Mouse (Mus musculus): ENCODE results near the gene Dock4. TPM values are rescaled to one million over a fixed set of nuclear protein-coding genes. Genes with fewer than 3 reads are reported as not detected.

The Dock4 gene
- polyA plus RNA-seq (2016; fragmentation: Nextera tagmentation; extraction: Ambion mirVana), result 2.2 and 2.6 TPM in 2 replicates

GRCm38 (mm10) chr12:40445648-40446449 lies at the start of gene Dock4, which contains the start of gene Zfp277:
Gene Dock4, plus strand, starts transcription at chr12:40445952.
Gene Zfp277, minus strand, starts transcription at chr12:40445902.
- H3K9ac ChIP-seq, result peak within 1 kb of the TSS; percentile 70
- peaks cover 17% of the 10 kb centered on the region for H3K4me1 ChIP-seq
- peak within 1 kb of the TSS; percentile 80 for H3K4me3 ChIP-seq
- H3K27me3 ChIP-seq (replicated peaks), result peaks cover 36% of the 10 kb centered on the region
- no peaks in the 10 kb centered on the region for H3K9me3 ChIP-seq (replicated peaks)
- under 1% methylated on average over 80 of the region's 80 CpGs for WGBS (ENCODE audit: insufficient replicate concordance)
- H3K36me3 ChIP-seq, result no peaks in the 10 kb centered on the region
- peak within 1 kb of the TSS; percentile 97 for H3K4me2 ChIP-seq
- no peak within 1 kb of the TSS; the same call in 1 of the 2 replicates for H3K27ac ChIP-seq
- ATAC-seq, result peak; percentile 98

DNA sequence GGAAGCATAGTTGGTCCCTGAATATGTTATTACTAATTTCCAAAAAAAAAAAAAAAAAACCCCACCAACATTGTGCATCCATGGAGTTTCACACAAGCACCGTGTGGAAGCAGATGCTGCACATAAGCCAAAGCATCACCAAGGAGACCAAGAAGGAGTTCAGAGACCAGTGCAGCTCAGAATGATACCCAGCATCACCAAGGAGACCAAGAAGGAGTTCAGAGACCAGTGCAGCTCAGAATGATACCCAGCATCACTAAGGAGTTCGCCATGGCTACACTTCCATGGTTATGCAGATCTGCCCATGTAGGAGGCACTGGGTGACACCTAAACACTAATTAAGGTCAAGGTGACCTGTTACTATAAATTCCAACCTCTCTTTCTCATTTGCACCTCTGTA lies 46.8 kb upstream of the Dock4 start:
- H3K27ac ChIP-seq, result no peak overlapping the region
- H3K9ac ChIP-seq, result no peak overlapping the region
- no peaks in the 10 kb centered on the region for H3K27me3 ChIP-seq (replicated peaks)
- no peaks in the 10 kb centered on the region for H3K9me3 ChIP-seq (replicated peaks)
- no peak for ATAC-seq
- no peak overlapping the region for H3K4me3 ChIP-seq
- H3K4me2 ChIP-seq, result no peak overlapping the region
- H3K4me1 ChIP-seq, result no peaks in the 10 kb centered on the region
- peaks cover 6% of the 10 kb centered on the region; the same call in 1 of the 2 replicates for H3K36me3 ChIP-seq
- 86% methylated on average over 2 of the region's 2 CpGs for WGBS (ENCODE audit: insufficient replicate concordance)

DNA sequence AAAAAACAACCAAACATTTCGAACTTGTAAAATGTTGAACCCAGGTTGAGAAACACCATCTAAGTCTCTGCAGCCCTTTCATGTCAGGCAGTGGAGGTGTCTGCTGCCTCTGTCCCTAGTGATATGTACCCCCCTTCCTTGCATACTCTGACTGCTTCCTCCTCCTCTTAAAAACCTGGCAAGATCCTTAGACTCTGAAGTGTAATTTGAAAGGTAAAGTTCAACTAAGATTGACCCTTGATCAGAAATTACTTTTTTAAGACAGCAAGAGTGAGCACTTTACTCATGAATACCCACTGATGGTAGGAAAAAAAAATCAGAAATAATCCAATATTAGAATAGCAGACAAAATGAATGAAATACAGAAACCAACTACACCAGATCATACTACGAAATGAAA lies 46.4 kb upstream of the Dock4 start:
- H3K4me2 ChIP-seq, result no peak overlapping the region
- H3K4me3 ChIP-seq, result no peak overlapping the region
- no peak for ATAC-seq
- H3K36me3 ChIP-seq, result peaks cover 6% of the 10 kb centered on the region; the same call in 1 of the 2 replicates
- H3K27me3 ChIP-seq (replicated peaks), result no peaks in the 10 kb centered on the region
- no peaks in the 10 kb centered on the region for H3K4me1 ChIP-seq
- H3K27ac ChIP-seq, result no peak overlapping the region
- H3K9ac ChIP-seq, result no peak overlapping the region
- H3K9me3 ChIP-seq (replicated peaks), result no peaks in the 10 kb centered on the region
- WGBS (ENCODE audit: insufficient replicate concordance), result 79% methylated on average over 2 of the region's 2 CpGs

- H3K36me3 ChIP-seq, result peaks cover 6% of the 10 kb centered on the region; the same call in 1 of the 2 replicates
- ATAC-seq, result no peak
- H3K4me1 ChIP-seq, result no peaks in the 10 kb centered on the region
- H3K27ac ChIP-seq, result no peak overlapping the region
- H3K4me3 ChIP-seq, result no peak overlapping the region
- H3K9ac ChIP-seq, result no peak overlapping the region
- 82% methylated on average over 10 of the region's 10 CpGs for WGBS (ENCODE audit: insufficient replicate concordance)
- no peaks in the 10 kb centered on the region for H3K9me3 ChIP-seq (replicated peaks)
- no peaks in the 10 kb centered on the region for H3K27me3 ChIP-seq (replicated peaks)
- no peak overlapping the region for H3K4me2 ChIP-seq
These were observed 45.9 kb upstream of the Dock4 start for GRCm38 (mm10) chr12:40399812-40400211.

GRCm38 (mm10) chr12:40414682-40415311 lies 31.0 kb upstream of the Dock4 start:
- Histone ChIP-seq H3K4me1 (no peaks in the 10 kb centered on the region), H3K27me3 (replicated peaks) (no peaks in the 10 kb centered on the region), H3K9me3 (replicated peaks) (no peaks in the 10 kb centered on the region), H3K36me3 (no peaks in the 10 kb centered on the region), H3K9ac (no peak overlapping the region), H3K4me2 (no peak overlapping the region), H3K4me3 (no peak overlapping the region), H3K27ac (no peak overlapping the region)
- ATAC-seq, result no peak
- WGBS (ENCODE audit: insufficient replicate concordance), result 71% methylated on average over 5 of the region's 5 CpGs

DNA sequence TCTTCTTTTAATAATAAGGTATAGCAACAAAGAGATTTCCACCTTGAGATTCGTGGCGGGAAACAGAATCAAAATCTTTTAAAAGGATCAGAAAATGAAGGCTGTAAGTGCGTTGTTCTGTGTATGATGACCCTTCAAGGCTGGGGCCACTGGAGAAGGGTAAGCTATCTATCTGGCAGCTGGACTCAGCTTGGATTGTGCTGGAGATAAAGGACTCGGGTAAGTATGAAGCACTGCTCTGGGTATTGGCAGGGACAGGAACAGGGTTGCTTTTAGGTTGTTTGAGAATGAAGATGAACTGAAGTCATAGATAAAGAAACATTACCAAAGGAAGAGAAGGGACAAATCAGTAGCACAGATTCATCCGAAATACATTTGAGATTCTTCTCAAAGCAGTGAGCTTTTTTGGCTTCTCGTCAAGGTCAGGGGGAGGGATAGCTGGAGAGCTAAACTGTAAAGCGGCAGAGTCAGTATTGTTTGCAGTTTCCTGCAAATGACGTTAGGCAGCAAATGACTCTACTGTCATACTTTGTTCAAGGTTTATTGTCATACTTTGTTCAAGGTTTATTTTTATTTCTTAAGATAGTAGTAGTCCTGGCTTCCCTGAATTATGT lies 30.3 kb upstream of the Dock4 start:
- Histone ChIP-seq H3K4me2 (no peak overlapping the region), H3K4me3 (no peak overlapping the region), H3K27me3 (replicated peaks) (no peaks in the 10 kb centered on the region), H3K36me3 (no peaks in the 10 kb centered on the region), H3K9ac (no peak overlapping the region), H3K4me1 (no peaks in the 10 kb centered on the region), H3K9me3 (replicated peaks) (no peaks in the 10 kb centered on the region), H3K27ac (no peak overlapping the region)
- ATAC-seq, result no peak
- 66% methylated on average over 8 of the region's 8 CpGs for WGBS (ENCODE audit: insufficient replicate concordance)

GRCm38 (mm10) chr12:40417257-40417656 lies 28.5 kb upstream of the Dock4 start:
- H3K9me3 ChIP-seq (replicated peaks), result no peaks in the 10 kb centered on the region
- H3K9ac ChIP-seq, result no peak overlapping the region
- ATAC-seq, result no peak
- no peaks in the 10 kb centered on the region for H3K4me1 ChIP-seq
- no peak overlapping the region for H3K4me2 ChIP-seq
- 61% methylated on average over 4 of the region's 4 CpGs for WGBS (ENCODE audit: insufficient replicate concordance)
- no peak overlapping the region for H3K4me3 ChIP-seq
- H3K27ac ChIP-seq, result no peak overlapping the region
- no peaks in the 10 kb centered on the region for H3K36me3 ChIP-seq
- no peaks in the 10 kb centered on the region for H3K27me3 ChIP-seq (replicated peaks)

DNA sequence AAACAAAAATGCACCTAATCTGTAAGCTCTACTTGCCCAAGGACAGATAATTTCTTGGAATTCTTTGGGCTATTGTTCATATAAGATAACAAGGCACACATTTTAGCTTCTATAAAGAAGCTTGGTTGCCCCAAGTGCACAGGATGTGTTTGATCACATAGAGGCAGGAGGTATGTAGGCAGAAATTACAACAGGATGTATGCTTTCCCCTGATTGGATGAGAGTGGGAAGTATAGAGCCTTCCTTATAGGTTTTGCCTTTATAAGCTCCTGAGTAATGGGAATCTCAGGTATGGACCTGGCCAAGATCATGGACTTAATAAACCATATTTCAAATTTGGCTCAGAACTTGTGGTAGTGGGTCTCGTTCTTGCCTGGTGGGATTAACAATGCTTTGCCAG lies 20.8 kb upstream of the Dock4 start:
- 68% methylated on average over 1 of the region's 1 CpGs for WGBS (ENCODE audit: insufficient replicate concordance)

GRCm38 (mm10) chr12:40427606-40428005 lies 18.1 kb upstream of the Dock4 start:
- WGBS (ENCODE audit: insufficient replicate concordance), result 70% methylated on average over 10 of the region's 10 CpGs
- no peak overlapping the region for H3K27ac ChIP-seq
- no peaks in the 10 kb centered on the region for H3K9me3 ChIP-seq (replicated peaks)
- no peak overlapping the region for H3K4me2 ChIP-seq
- no peak for ATAC-seq
- no peaks in the 10 kb centered on the region for H3K36me3 ChIP-seq
- peaks cover 25% of the 10 kb centered on the region; the same call in 1 of the 2 replicates for H3K4me1 ChIP-seq
- H3K4me3 ChIP-seq, result no peak overlapping the region
- H3K9ac ChIP-seq, result no peak overlapping the region
- H3K27me3 ChIP-seq (replicated peaks), result no peaks in the 10 kb centered on the region

More for the DNA sequence above, 20.8 kb upstream of the Dock4 start:
- no peaks in the 10 kb centered on the region for H3K9me3 ChIP-seq (replicated peaks)
- H3K9ac ChIP-seq, result no peak overlapping the region
- ATAC-seq, result no peak
- H3K4me1 ChIP-seq, result 0 out of 2 replicates have a peak, but pooled peaks cover 11% of the 10 kb centered on the region
- H3K27ac ChIP-seq, result no peak overlapping the region
- no peaks in the 10 kb centered on the region for H3K36me3 ChIP-seq
- no peak overlapping the region for H3K4me3 ChIP-seq
- no peaks in the 10 kb centered on the region for H3K27me3 ChIP-seq (replicated peaks)
- H3K4me2 ChIP-seq, result no peak overlapping the region

DNA sequence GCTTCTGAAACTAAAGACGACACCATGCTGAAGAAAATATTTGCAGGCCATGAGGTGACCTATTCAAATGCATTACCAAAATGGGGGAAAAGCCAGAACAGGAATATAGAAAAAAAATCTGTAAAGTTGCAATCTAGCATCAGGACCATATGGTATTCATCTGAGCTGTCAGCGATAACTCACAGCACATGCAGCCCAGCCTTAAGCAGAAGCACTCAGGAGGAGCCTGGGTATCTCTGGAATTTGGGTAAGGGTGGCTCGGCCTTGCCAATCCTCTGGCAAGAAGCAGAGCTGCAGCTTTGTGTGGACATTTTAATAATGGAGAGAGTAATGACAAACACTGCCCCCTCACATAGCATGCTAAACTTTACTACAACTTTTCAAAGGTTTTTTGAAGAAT lies 15.8 kb upstream of the Dock4 start:
- H3K9ac ChIP-seq, result no peak overlapping the region
- no peaks in the 10 kb centered on the region for H3K27me3 ChIP-seq (replicated peaks)
- ATAC-seq, result no peak
- no peaks in the 10 kb centered on the region for H3K36me3 ChIP-seq
- H3K27ac ChIP-seq, result no peak overlapping the region
- no peaks in the 10 kb centered on the region for H3K9me3 ChIP-seq (replicated peaks)
- no peak overlapping the region for H3K4me3 ChIP-seq
- WGBS (ENCODE audit: insufficient replicate concordance), result 63% methylated on average over 3 of the region's 3 CpGs
- H3K4me2 ChIP-seq, result no peak overlapping the region
- H3K4me1 ChIP-seq, result peaks cover 25% of the 10 kb centered on the region; the same call in 1 of the 2 replicates

- WGBS (ENCODE audit: insufficient replicate concordance), result 57% methylated on average over 5 of the region's 5 CpGs
- no peaks in the 10 kb centered on the region for H3K27me3 ChIP-seq (replicated peaks)
- H3K9me3 ChIP-seq (replicated peaks), result no peaks in the 10 kb centered on the region
- no peaks in the 10 kb centered on the region for H3K36me3 ChIP-seq
- no peak overlapping the region for H3K27ac ChIP-seq
- peaks cover 25% of the 10 kb centered on the region; the same call in 1 of the 2 replicates for H3K4me1 ChIP-seq
- H3K9ac ChIP-seq, result no peak overlapping the region
- H3K4me3 ChIP-seq, result no peak overlapping the region
- no peak overlapping the region for H3K4me2 ChIP-seq
- no peak for ATAC-seq
These were observed 14.7 kb upstream of the Dock4 start for GRCm38 (mm10) chr12:40431075-40431474.

- Histone ChIP-seq H3K4me3 (no peak overlapping the region), H3K4me1 (peaks cover 19% of the 10 kb centered on the region; the same call in 1 of the 2 replicates), H3K4me2 (no peak overlapping the region), H3K9ac (no peak overlapping the region), H3K27ac (no peak overlapping the region), H3K9me3 (replicated peaks) (no peaks in the 10 kb centered on the region), H3K36me3 (no peaks in the 10 kb centered on the region), H3K27me3 (replicated peaks) (no peaks in the 10 kb centered on the region)
- no peak for ATAC-seq
- WGBS (ENCODE audit: insufficient replicate concordance), result 62% methylated on average over 3 of the region's 3 CpGs
These were observed 11.7 kb upstream of the Dock4 start for GRCm38 (mm10) chr12:40434101-40434500.
